Mouse (Mus musculus) heart, embryonic 16.5 days (tissue): ENCODE measurements around the gene Galnt17. TPM values are rescaled to one million over a fixed set of nuclear protein-coding genes. Genes with fewer than 3 reads are reported as not detected.

Experiments used
- ATAC-seq: fragments of 200-750 bp; cut with Nextera tagmentation; replicated peaks from 2 replicates; pipeline ENCODE4 v1.8.0; 2017; ENCODE audit warnings: moderate number of reproducible peaks; ENCODE audit not compliant: insufficient read depth, low FRiP score; ENCODE audit errors: extremely low read depth
- H3K27ac ChIP-seq: fragments of 300-500 bp; sonication (generic); 2 replicates; pipeline ENCODE4 v1.5.1; 2014; ENCODE audit warnings: mild to moderate bottlenecking, low read length, control low read depth, moderate library complexity
- H3K27me3 ChIP-seq: fragments of 300-500 bp; sonication (generic); 2 replicates; pipeline ENCODE4 v1.6.1; 2014; ENCODE audit warnings: low read length, mixed read lengths; ENCODE audit not compliant: control insufficient read depth, insufficient read depth
- H3K36me3 ChIP-seq: fragments of 300-500 bp; sonication (generic); 2 replicates; pipeline ENCODE4 v1.6.1; 2014; ENCODE audit not compliant: control insufficient read depth, insufficient read depth
- H3K4me1 ChIP-seq: fragments of 300-500 bp; sonication (generic); 2 replicates; pipeline ENCODE4 v1.6.1; 2014; ENCODE audit warnings: low read length, mixed read lengths; ENCODE audit not compliant: control insufficient read depth, insufficient read depth
- H3K4me2 ChIP-seq: fragments of 300-500 bp; sonication (generic); 2 replicates; pipeline ENCODE4 v1.6.1; 2014; ENCODE audit warnings: low read depth, mild to moderate bottlenecking, control low read depth, low read length
- H3K4me3 ChIP-seq: fragments of 300-500 bp; sonication (generic); 2 replicates; pipeline ENCODE4 v1.5.1; 2014; ENCODE audit warnings: mild to moderate bottlenecking, control low read depth, low read length
- H3K9ac ChIP-seq: fragments of 300-500 bp; sonication (generic); 2 replicates; pipeline ENCODE4 v1.6.1; 2014; ENCODE audit warnings: low read length, control low read depth
- H3K9me3 ChIP-seq: fragments of 300-500 bp; sonication (generic); replicated peaks from 2 replicates; pipeline ENCODE4 v1.6.1; 2016; ENCODE audit warnings: low read length; ENCODE audit not compliant: control insufficient read depth
- WGBS: fragments of 180-500 bp; shearing (Covaris S2); extraction: QIAGEN DNeasy Blood & Tissue Kit; methylation state at CpG from one replicate; pipeline ENCODE4 v1.1.7; 2014; 5-methylcytosine and 5-hydroxymethylcytosine counted together
- polyA plus RNA-seq: library from polyadenylated mRNA; unstranded; fragments of >200 nt; fragmentation: Nextera tagmentation; extraction: Ambion mirVana; gene quantifications from 2 replicates; pipeline ENCODE4 v1.2.1, GENCODE M21; 2015

Galnt17 gene
- polyA plus RNA-seq, 1 experiment from 2014 or later: 1.4 TPM

DNA sequence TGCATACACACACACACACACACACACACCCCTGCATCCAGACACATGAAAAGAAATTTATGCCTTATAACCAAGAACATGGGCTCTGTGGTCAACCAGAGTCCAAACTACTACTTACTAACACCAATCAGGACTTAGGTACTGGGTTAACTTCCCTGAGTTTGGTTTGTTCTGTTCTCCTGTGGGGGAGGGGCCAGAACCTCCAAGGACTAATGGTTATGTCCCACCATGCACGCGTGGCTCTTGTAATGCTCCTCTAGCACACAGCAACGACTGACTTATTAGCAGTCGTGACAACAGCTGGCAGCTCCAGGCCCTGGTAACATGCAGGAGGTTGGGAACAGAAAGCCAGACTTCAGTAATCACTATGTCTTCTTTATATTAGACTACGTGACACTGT lies 3.1 kb downstream of the Galnt17 start:
- peaks cover 26% of the 10 kb centered on the region for H3K27me3 ChIP-seq
- no peak overlapping the region for H3K27ac ChIP-seq
- no peak overlapping the region for H3K9ac ChIP-seq
- no peak overlapping the region for H3K4me2 ChIP-seq
- no peaks in the 10 kb centered on the region for H3K9me3 ChIP-seq
- ATAC-seq: no peak
- 62% methylated on average over 5 of the region's 5 CpGs for WGBS
- peaks cover 5% of the 10 kb centered on the region for H3K4me1 ChIP-seq
- no peaks in the 10 kb centered on the region for H3K36me3 ChIP-seq
- H3K4me3 ChIP-seq: no peak overlapping the region

DNA sequence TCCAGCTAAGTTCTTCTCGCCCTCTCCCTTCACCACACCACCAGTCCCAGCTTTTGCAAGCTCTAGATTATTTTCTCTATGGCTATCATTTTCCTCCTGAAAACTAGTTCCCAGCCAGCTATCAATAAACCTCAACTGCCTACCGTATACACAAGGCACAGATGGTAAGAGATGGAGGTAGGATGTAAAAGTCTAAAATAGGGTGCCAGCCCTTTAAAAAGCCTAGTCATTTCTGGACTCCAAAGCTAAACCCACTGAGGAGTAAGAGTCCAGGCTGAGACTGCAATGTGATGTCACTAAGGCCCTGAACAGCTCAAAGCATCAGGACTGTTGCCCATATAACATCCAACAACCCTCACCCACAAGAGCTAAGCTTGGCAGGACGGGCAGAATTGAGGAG lies 6.8 kb downstream of the Galnt17 start:
- H3K9ac ChIP-seq: no peak overlapping the region
- ATAC-seq: no peak

DNA sequence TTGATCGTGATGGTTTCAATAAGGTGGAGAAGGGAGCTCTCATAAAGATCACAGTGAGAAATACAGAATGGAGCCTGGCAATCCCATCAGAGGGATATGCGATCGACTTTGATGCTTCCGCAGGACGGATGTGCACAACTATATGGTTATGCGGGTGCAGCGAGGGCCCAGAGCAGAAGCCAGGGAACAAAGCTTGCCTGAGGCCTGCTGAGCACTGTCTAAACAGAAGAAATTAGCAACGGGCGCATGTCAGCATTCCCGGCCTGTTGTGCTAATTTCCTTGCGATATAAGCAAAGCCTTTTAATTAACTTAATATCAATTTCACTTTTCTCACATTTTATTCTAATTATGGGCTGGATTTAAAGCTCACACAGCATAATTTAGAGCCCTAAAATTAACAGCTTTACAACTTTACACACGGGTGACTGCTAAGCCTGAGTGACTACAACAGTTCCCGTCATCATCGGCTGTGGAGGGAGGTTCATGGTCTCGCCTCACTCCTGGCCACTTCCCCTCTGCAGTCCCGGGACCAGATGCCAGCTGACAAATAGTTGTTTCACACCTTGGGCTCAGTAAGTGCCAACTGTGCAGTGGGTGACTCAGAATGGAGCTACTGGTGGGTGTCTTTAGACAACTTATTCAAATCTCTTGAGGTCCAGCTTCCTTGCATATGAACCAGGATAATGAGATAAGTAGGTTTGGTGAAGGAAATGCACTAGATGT lies 14.4 kb downstream of the Galnt17 start:
- H3K9ac ChIP-seq: no peak overlapping the region
- H3K9me3 ChIP-seq: no peaks in the 10 kb centered on the region
- 84% methylated on average over 16 of the region's 16 CpGs for WGBS
- ATAC-seq: no peak
- H3K27me3 ChIP-seq: no peaks in the 10 kb centered on the region
- H3K4me1 ChIP-seq: no peaks in the 10 kb centered on the region
- H3K27ac ChIP-seq: no peak overlapping the region
- H3K4me2 ChIP-seq: no peak overlapping the region
- no peaks in the 10 kb centered on the region for H3K36me3 ChIP-seq
- no peak overlapping the region for H3K4me3 ChIP-seq

More for the DNA sequence above, 6.8 kb downstream of the Galnt17 start:
- no peaks in the 10 kb centered on the region for H3K36me3 ChIP-seq
- no peak overlapping the region for H3K4me3 ChIP-seq
- peaks cover 18% of the 10 kb centered on the region for H3K27me3 ChIP-seq
- peaks cover 5% of the 10 kb centered on the region for H3K4me1 ChIP-seq
- no peak overlapping the region for H3K27ac ChIP-seq
- no peaks in the 10 kb centered on the region for H3K9me3 ChIP-seq
- WGBS: 79% methylated on average over 3 of the region's 3 CpGs
- no peak overlapping the region for H3K4me2 ChIP-seq

DNA sequence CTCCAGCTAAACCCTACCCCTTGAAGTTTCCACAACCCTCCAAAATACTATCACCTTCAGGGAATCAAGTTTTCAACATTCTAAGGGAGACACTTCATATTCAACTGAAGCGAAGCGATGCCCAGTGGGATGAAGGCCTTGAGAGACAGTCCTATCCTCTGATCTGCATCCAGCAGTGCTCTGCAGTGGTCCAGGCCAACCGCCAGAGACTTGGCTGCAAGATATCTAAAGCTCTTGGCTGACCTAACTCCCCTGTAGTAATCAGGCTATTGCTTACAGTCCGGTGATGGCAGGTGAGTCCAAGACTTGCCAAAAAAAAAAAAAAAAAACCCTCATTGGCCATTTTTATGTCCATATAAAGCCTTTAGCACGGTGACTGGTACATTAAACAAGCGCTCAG lies 21.2 kb downstream of the Galnt17 start:
- Histone ChIP-seq H3K36me3 (no peaks in the 10 kb centered on the region), H3K4me1 (no peaks in the 10 kb centered on the region), H3K9ac (no peak overlapping the region), H3K9me3 (no peaks in the 10 kb centered on the region), H3K4me2 (no peak overlapping the region), H3K27me3 (no peaks in the 10 kb centered on the region), H3K4me3 (no peak overlapping the region), H3K27ac (no peak overlapping the region)
- 81% methylated on average over 6 of the region's 6 CpGs for WGBS
- ATAC-seq: no peak

DNA sequence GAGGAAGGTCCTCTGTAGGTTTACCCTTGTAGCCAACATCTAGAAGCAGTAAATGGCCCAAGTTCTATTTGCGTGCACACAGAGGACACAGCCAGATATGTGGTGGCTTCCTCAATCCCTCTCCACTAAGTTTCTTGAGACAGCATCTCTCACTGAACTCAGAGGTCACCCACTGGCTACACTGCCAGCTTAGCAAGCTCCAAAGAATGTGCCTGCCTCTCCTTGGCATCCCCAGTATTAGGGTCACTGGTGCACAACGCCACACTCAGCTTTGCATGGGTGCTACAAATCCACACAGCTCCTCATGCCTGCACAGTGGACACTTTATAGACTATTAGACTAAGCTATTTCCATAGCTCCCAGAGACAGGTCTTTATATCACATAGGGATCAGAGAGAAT lies 21.6 kb downstream of the Galnt17 start:
- Histone ChIP-seq H3K9ac (no peak overlapping the region), H3K27ac (no peak overlapping the region), H3K4me2 (no peak overlapping the region), H3K36me3 (no peaks in the 10 kb centered on the region), H3K27me3 (no peaks in the 10 kb centered on the region), H3K4me3 (no peak overlapping the region), H3K4me1 (no peaks in the 10 kb centered on the region), H3K9me3 (no peaks in the 10 kb centered on the region)
- WGBS: 90% methylated on average over 2 of the region's 2 CpGs
- ATAC-seq: no peak

DNA sequence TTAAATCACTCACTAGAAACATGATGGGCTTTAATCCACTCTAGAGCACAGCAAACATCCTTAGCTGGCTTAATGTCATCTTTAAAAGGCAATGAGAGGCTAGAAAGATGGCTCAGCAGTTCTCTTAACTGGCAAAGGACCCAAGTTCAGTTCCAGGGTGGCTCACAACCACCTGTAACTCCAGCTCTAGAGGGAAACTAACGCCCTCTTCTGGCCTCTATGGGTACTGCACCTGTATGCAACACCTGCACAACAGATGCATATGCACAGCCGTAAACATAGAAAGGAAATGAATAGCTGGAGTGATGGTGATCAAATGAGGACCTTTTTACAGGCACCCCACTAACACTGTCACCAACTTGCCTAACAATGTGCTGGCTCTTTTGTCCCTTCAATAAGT lies 27.9 kb downstream of the Galnt17 start:
- Histone ChIP-seq H3K4me1 (no peaks in the 10 kb centered on the region), H3K4me2 (no peak overlapping the region), H3K27ac (no peak overlapping the region), H3K36me3 (no peaks in the 10 kb centered on the region), H3K9ac (no peak overlapping the region), H3K9me3 (0 out of 2 replicates have a peak, but pooled peaks cover 3% of the 10 kb centered on the region), H3K27me3 (no peaks in the 10 kb centered on the region), H3K4me3 (no peak overlapping the region)
- no peak for ATAC-seq
- 55% methylated on average over 2 of the region's 2 CpGs for WGBS

DNA sequence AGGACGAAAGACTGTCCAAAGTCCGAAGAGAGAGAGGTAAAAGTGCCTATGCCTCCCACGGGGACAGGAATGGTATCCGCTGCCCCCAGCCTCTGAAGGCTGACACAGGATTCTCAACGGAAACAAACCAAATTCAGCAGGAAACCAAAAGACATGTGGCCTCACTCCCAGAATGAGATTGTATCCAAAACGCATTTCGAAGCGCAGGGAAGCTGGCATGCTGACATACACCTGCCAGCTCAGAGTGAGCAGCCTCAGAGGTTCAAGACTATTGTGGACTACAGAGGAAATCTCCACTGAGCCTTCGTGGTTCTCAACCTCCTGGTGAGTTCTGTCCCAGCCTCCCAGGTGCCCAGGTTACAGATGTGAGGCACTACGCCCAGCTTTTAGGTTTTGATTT lies 29.0 kb downstream of the Galnt17 start:
- WGBS: 78% methylated on average over 10 of the region's 10 CpGs
- Histone ChIP-seq H3K27ac (no peak overlapping the region), H3K27me3 (no peaks in the 10 kb centered on the region), H3K4me2 (no peak overlapping the region), H3K9me3 (0 out of 2 replicates have a peak, but pooled peaks cover 3% of the 10 kb centered on the region), H3K9ac (no peak overlapping the region), H3K4me1 (no peaks in the 10 kb centered on the region), H3K4me3 (no peak overlapping the region), H3K36me3 (no peaks in the 10 kb centered on the region)
- ATAC-seq: no peak

DNA sequence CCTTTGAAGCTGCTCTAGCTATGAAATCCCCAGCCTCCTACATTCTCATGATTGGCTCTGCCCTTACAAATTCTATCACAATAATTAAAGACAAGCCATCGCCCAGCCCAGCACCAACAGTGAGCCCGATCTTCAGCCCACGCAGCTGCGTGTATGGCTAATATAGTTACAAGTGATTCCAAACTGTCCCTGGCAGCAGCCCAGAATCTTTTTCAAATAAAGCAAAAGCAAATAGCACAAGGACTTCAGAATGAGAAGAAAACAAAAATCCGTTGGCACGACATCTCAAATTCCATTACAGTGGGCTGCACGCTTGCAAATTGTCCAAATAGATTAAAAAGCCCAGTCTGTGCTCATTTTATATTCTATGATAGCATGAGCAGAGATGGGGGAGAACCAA lies 31.1 kb downstream of the Galnt17 start:
- no peaks in the 10 kb centered on the region for H3K36me3 ChIP-seq
- H3K27me3 ChIP-seq: no peaks in the 10 kb centered on the region
- no peak overlapping the region for H3K9ac ChIP-seq
- 0 out of 2 replicates have a peak, but pooled peaks cover 3% of the 10 kb centered on the region for H3K9me3 ChIP-seq
- H3K4me1 ChIP-seq: no peaks in the 10 kb centered on the region
- 63% methylated on average over 7 of the region's 7 CpGs for WGBS
- H3K4me3 ChIP-seq: no peak overlapping the region
- H3K27ac ChIP-seq: no peak overlapping the region
- no peak for ATAC-seq
- no peak overlapping the region for H3K4me2 ChIP-seq

DNA sequence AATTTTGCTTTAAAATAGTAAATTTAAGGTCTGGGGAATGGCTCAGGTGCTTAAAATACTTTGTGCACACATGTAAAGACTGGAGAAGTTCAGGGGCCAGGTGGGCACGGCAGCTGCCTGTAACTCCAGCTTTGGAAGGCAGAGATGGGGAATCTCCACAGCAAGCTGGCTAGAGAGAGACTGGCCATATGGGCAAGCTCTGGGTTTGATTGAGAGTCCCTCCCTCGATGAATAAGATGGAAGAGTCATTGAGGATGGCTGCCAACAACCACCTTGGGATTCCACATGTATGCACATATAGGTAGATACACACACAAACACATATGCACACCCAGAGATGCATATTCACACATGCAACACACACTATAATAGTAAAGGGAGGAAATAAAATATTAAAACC lies 42.0 kb downstream of the Galnt17 start:
- WGBS: 78% methylated on average over 2 of the region's 2 CpGs
- no peaks in the 10 kb centered on the region for H3K9me3 ChIP-seq
- no peak for ATAC-seq
- H3K4me3 ChIP-seq: no peak overlapping the region
- no peaks in the 10 kb centered on the region for H3K27me3 ChIP-seq
- no peaks in the 10 kb centered on the region for H3K36me3 ChIP-seq
- H3K4me2 ChIP-seq: no peak overlapping the region
- H3K27ac ChIP-seq: no peak overlapping the region
- no peak overlapping the region for H3K9ac ChIP-seq
- H3K4me1 ChIP-seq: no peaks in the 10 kb centered on the region; the same call in 1 of the 2 replicates
